Mouse (Mus musculus) adrenal gland, adult 2 months (tissue): ENCODE measurements around the gene Clmn. TPM values are rescaled to one million over a fixed set of nuclear protein-coding genes. Genes with fewer than 3 reads are reported as not detected.
A peak's percentile ranks its signal among the peaks of the same experiment; 100 is the strongest.

Source experiments
- DNase-seq: peaks from one replicate; pipeline ENCODE4 v3.0.0; 2021
- long read RNA-seq: library from polyadenylated mRNA; stranded (forward); transcript quantifications from one replicate; pipeline ENCODE4 v2.0.0, GENCODE M21; 2021
- polyA plus RNA-seq: library from polyadenylated mRNA; depleted of rRNA; stranded (reverse); fragments of >200 nt; gene quantifications from 2 replicates; pipeline ENCODE4 v1.2.3, GENCODE M21; 2012; rRNA removed
- total RNA-seq, 2 experiments: library from RNA; stranded (reverse); gene quantifications; 2 replicates each; pipeline ENCODE4 v1.2.3; 2021

Clmn gene
- total RNA-seq (10 to 100 TPM in 1 of 2 experiments, 1 to 10 TPM in 1; 9.3 to 13.1 TPM), polyA plus RNA-seq (1.4 and 1.5 TPM in 2 replicates)
- long read RNA-seq, full-length matches to known transcripts, result 3 of 8 reads
- long read RNA-seq, partial matches to known transcripts, result 5 of 8 reads
- long read RNA-seq, other reads (novel, unspliced or antisense), result 0 of 8 reads

GRCm38 (mm10) chr12:104864439-104865165 lies at the start of gene Clmn:
Gene Clmn, minus strand, starts transcription at chr12:104865076.
- DNase-seq, result peak; percentile 36

DNA sequence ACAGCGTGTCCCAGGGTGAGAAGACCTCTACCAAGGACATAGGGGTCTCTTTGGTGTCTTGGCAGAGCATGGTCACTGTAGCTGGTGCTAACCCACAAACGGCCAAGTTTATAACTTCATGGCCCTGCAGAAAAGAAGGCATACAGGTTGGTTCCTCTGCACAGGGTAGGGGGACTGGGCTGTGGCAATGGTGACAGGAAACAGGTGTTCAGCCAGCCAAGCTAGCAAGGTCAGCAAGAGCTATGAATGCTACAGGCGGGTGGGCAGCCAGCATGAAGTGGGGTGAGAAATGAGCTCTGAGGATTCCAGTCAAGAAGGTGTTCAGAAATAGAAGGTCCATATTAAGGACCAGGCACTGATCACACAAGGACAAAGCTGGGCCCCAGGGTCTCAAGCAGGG lies 48.1 kb upstream of the Clmn start:
- DNase-seq, result no peak

GRCm38 (mm10) chr12:104912281-104912933 lies 47.5 kb upstream of the Clmn start:
- DNase-seq, result no peak

DNA sequence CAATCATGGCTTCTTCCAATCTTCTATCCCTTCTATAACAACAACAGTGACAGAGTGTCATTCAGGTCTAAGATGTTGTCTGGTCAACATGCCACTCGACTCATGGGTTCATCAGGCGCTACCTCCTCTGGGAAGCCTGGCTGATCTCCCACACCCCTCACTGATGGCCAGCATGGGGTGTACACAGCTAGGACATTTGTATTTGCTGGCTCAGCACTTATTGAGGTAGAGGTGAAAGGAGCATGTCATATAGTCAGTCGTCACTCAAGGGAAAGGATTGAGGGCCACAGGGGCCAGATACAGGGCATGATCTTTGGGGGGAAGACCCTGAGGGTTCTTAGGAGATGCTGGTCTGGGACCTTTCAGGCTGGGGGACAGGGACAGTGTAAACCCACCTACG lies 44.9 kb upstream of the Clmn start:
- DNase-seq, result no peak

DNA sequence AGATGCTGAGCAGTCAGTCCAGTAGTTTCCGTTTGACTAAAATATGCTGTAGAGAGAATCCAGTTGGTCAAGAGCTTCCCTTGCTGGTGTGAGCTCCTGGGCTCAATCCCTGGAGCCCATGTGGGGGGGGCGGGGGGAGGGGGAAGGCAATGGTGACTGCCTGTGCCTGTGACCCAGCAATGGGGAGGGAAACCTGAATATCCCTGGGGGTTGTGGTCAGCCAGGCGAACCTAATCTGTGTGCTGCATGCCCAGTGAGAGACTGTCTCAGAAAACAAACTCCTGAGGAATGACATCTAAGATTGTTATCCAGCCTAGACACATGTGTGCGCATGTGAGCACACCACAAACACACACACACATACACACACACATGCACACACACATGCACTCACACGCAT lies 44.1 kb upstream of the Clmn start:
- DNase-seq, result no peak

GRCm38 (mm10) chr12:104908024-104908781 lies 43.3 kb upstream of the Clmn start:
- no peak for DNase-seq

- no peak for DNase-seq
These were observed 42.3 kb upstream of the Clmn start for GRCm38 (mm10) chr12:104907133-104907532.

DNA sequence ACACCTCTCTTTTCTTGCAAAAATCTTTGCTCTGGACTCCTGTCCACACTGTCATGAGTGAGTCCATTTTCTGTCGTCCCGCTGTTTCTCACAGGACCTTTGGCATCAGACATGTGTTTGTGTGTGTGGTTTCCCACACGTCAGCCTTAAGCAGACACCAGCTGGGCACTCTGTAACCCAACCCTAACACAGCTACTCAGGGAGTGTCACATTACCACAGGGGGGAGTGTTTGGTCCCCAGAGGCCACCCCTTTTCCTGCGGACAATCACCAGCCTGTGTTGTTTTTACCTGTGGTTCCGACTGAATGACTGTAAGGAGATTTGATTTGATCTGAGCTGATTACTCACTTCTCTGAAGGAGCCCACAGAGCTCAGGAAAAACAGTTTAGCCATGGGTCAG lies 39.3 kb upstream of the Clmn start:
- DNase-seq, result no peak

GRCm38 (mm10) chr12:104902392-104903053 lies 37.6 kb upstream of the Clmn start:
- no peak for DNase-seq

- no peak for DNase-seq
These were observed 36.4 kb upstream of the Clmn start for GRCm38 (mm10) chr12:104901320-104901719.

- peak; percentile 48 for DNase-seq
These were observed 35.0 kb upstream of the Clmn start for GRCm38 (mm10) chr12:104899835-104900234.

DNA sequence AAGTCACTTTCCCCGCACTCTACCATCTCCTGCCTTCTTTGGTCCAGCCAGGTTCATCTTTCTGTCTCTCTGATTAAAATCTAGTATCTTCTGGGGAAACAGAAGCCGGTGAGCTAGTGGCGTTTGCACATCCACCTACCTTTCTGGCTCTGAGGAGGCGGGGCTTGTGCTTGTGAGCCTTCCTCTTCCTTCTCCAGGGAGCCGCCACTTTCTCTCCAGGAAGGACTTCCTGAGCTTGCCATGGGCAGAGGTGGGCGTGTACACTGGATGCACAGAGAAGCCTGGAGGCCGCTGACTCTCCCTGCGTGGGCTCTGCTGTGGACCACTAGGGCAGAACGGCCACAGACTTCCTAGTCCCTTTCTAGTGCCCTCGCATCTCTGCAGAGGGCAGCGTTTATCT lies 34.3 kb upstream of the Clmn start:
- no peak for DNase-seq

- no peak for DNase-seq
These were observed 33.8 kb upstream of the Clmn start for GRCm38 (mm10) chr12:104898718-104899117.

GRCm38 (mm10) chr12:104897051-104897618 lies 32.3 kb upstream of the Clmn start:
- no peak for DNase-seq

DNA sequence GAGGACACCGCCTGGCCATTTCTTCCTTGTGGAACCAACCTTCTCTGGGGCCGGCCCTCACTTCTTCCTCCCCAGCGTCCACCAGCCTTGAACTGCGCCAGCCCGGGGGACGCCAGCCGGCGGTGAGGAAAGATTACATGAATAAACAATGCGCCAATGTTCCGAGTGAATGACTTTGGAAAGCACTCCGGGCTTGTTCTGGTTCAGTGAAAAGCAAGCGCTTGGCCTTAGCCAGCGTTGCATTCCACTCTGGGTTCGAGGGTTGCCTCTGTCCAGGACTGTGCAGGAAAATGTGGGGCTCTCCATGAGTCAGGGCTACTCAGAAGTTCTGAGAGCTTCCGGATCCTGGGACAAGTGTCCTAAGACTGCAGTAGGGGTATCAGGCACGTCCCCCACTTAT lies 31.8 kb upstream of the Clmn start:
- DNase-seq, result no peak

GRCm38 (mm10) chr12:104892245-104892644 lies 27.4 kb upstream of the Clmn start:
- no peak for DNase-seq

GRCm38 (mm10) chr12:104890066-104890465 lies 25.2 kb upstream of the Clmn start:
- no peak for DNase-seq

GRCm38 (mm10) chr12:104886104-104886503 lies 21.2 kb upstream of the Clmn start:
- DNase-seq, result no peak

DNA sequence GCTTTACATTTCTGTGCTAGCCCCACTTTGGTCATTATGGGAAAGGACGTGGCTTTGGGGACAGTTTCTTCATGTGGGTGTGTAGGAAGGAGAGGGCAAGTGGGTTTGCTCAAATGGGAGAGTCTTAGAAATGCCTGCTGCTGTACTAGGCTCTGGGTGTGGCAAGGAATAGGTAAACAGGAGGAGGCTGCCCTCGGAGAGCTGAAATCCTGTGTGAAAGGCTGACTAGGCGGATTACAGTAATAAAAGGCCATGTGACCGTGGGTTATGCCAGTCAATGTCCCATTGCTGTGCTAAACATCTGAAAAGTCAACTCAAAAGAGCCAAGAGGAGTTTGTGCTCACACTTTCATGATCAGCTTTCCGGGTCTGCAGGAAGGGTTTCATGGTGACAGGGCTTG lies 17.7 kb upstream of the Clmn start:
- no peak for DNase-seq

DNA sequence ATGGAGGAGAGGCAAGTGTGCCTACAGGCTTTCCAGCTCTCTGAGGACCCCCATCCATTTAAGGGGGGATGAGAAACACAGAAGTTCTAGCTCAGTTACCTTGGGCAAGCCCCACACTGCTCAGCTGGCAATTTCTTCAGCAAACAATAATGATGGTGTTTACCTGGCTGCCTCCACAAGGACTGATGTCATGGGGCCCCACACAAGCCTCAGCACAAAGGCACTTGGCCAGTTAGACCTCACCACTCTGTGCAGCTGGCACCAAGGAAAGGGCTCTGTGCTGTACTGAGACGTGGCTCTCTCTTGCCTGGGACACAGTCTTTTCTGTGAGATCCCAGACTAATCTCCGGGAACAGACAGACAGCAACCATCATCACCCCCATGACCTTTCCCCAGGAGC lies 17.2 kb upstream of the Clmn start:
- no peak for DNase-seq

DNA sequence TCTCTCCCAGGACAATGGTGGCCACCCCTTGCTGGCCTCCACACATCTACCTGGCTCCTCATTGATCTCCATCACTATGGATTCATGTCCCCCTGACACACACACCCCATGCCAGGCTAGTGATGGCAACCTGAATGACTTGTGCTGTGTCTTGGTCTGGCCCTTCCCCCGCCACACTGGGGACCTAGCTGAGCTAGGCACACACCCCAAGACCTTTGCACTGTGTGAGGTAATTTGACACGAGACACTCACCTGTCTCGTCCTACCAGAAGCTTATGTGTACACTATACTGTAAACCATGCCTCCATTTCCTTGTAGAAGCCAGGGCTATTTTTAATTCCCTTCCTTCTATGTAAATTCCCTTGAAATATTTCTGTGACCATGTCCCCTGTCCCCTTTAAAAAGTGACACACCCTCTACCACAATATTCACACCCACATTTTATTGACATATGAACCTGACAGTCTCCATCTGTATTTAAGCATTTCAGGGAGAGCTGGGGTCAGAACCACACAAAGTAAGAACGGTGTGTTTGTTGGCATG lies 16.7 kb upstream of the Clmn start:
- DNase-seq, result no peak

- DNase-seq, result peak; percentile 50
These were observed 15.5 kb upstream of the Clmn start for GRCm38 (mm10) chr12:104880367-104880766.
